Mouse (Mus musculus) ES-E14 (cell line): ENCODE results near the gene Zcchc17.

Experiments used
- MAFK ChIP-seq: IDR thresholded peaks from 2 replicates; pipeline ENCODE4 v1.6.1; 2014; ENCODE audit warnings: mild to moderate bottlenecking, low read depth, low read length, inconsistent platforms; ENCODE audit not compliant: insufficient read depth
- ZNF384 ChIP-seq: IDR thresholded peaks from 2 replicates; pipeline ENCODE4 v1.6.1; 2012; ENCODE audit warnings: low read depth, low read length, inconsistent platforms

GRCm38 (mm10) chr4:130341691-130342090 lies 18.1 kb downstream of the Zcchc17 start:
- TF ChIP-seq ZNF384 (no peak), MAFK (no peak)
